Mouse (Mus musculus): ENCODE results near the gene Gm10775. TPM values are rescaled to one million over a fixed set of nuclear protein-coding genes. Genes with fewer than 3 reads are reported as not detected.

Gm10775 gene
- polyA plus RNA-seq, 1 experiment from 2014 or later = not detected

DNA sequence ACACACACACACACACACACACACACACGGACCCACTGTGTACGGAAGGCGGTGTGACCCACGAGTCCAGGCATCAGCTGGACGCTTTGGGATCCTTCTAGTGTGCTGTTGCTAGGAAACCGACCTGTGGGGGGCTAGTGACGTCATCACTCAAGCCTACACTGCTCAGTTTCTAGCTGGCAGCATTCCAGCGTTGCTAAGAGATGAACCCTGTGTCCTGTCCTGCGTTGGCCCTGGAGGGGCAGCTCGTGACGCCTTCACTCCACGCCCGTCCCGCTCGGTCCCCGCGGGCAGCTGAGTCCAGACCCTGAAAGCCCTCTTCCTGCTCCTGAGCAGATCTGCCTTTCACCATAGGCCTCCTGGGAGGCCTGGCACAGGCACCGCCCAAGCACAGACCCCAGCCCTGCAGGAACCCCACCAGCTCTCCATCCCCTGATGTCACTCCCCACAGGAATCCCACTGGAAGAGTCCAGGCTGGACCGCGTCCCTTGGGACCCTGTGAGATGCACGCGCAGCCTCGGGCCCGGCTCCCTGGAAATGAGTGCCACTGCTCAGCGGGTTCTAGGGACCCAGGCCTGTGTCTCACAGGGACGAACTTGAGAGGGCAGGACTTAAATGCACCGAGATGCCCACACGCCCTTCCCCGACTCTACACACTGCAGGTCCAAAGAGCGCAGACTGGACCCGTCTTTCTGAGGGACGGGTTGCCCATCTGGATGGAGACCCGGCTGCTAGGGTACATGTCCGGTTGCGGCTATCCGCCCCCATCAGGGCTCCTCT, 974 bp upstream of the Gm10775 start:
- 33% methylated on average over 36 of the region's 36 CpGs for WGBS
- no peaks in the 10 kb centered on the region for H3K4me1 ChIP-seq (ENCODE audit: insufficient read depth, low read length)
- peak; percentile 66 for ATAC-seq (ENCODE audit: low FRiP score, low TSS enrichment)

DNA sequence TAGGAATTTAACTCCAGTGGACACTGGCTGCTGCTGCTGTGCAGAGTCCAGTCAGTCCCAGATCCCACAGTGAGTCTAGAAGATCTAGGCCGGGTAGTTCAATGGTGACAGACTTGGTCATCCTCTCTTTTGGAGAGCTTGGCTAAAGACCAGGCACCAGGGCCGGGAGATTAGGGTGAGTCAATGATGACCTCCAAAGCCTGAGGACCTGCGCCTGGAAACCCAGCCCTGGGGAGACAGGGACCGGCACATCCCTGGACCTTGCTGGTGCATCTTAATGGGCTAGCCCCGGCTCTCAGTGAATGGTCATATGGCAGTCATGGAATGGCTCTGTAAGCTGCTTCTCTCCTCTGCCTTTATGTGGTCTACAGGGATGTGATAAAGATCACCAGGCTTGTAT, 2.7 kb downstream of the Gm10775 start:
- Histone ChIP-seq H3K9ac (replicated peaks; ENCODE audit: low read length) (no peak overlapping the region), H3K4me3 (ENCODE audit: low read length) (no peak overlapping the region), H3K4me1 (ENCODE audit: insufficient read depth, low read length) (no peaks in the 10 kb centered on the region), H3K9me3 (ENCODE audit: low read length) (peaks cover 82% of the 10 kb centered on the region), H3K27me3 (ENCODE audit: insufficient read depth, low read length) (no peaks in the 10 kb centered on the region), H3K4me2 (replicated peaks; ENCODE audit: low read depth, low read length) (no peak overlapping the region), H3K36me3 (ENCODE audit: insufficient read depth, low read length) (peaks cover 48% of the 10 kb centered on the region), H3K27ac (ENCODE audit: low read length) (no peak overlapping the region)
- no peak for ATAC-seq (ENCODE audit: low FRiP score, low TSS enrichment)
- 97% methylated on average over 5 of the region's 5 CpGs for WGBS

More for the DNA sequence above, 974 bp upstream of the Gm10775 start:
- H3K27me3 ChIP-seq (ENCODE audit: insufficient read depth, low read length) = no peaks in the 10 kb centered on the region
- no peak overlapping the region for H3K27ac ChIP-seq (ENCODE audit: low read length)
- H3K4me2 ChIP-seq (replicated peaks; ENCODE audit: low read depth, low read length) = peak overlapping the region; percentile 44
- H3K4me3 ChIP-seq (ENCODE audit: low read length) = peak overlapping the region; percentile 22
- H3K9me3 ChIP-seq (ENCODE audit: low read length) = peaks cover 72% of the 10 kb centered on the region
- peaks cover 32% of the 10 kb centered on the region for H3K36me3 ChIP-seq (ENCODE audit: insufficient read depth, low read length)
- no peak overlapping the region for H3K9ac ChIP-seq (replicated peaks; ENCODE audit: low read length)

DNA sequence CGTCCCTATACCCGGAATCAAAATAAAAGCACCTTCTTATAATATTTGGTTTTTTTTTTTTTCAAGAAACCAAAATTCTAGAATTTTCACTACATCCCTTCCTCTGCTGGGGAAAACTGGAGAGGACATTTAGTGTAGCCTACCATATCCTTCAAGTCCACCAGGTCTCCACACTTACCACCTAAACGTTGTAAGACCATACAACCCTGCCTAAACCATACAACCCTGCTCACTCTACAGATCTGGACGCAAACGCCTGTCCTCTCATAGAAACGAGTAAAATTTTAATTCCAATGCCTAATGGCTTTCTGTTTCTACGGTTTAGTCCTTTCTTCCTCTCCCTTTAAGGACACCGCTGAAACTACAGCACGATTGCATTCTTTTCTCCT, 18.6 kb downstream of the Gm10775 start:
- peak overlapping the region; percentile 83 for H3K9ac ChIP-seq (replicated peaks; ENCODE audit: low read length)
- H3K27me3 ChIP-seq (ENCODE audit: insufficient read depth, low read length) = no peaks in the 10 kb centered on the region
- H3K27ac ChIP-seq (ENCODE audit: low read length) = peak overlapping the region; percentile 95
- 6% methylated on average over 9 of the region's 9 CpGs for WGBS
- H3K4me1 ChIP-seq (ENCODE audit: insufficient read depth, low read length) = peaks cover 5% of the 10 kb centered on the region
- H3K4me2 ChIP-seq (replicated peaks; ENCODE audit: low read depth, low read length) = peak overlapping the region; percentile 64
- peak; percentile 50 for ATAC-seq (ENCODE audit: low FRiP score, low TSS enrichment)
- H3K4me3 ChIP-seq (ENCODE audit: low read length) = peak overlapping the region; percentile 82
- peaks cover 31% of the 10 kb centered on the region; the same call in 1 of the 2 replicates for H3K36me3 ChIP-seq (ENCODE audit: insufficient read depth, low read length)
- H3K9me3 ChIP-seq (ENCODE audit: low read length) = peaks cover 32% of the 10 kb centered on the region

DNA sequence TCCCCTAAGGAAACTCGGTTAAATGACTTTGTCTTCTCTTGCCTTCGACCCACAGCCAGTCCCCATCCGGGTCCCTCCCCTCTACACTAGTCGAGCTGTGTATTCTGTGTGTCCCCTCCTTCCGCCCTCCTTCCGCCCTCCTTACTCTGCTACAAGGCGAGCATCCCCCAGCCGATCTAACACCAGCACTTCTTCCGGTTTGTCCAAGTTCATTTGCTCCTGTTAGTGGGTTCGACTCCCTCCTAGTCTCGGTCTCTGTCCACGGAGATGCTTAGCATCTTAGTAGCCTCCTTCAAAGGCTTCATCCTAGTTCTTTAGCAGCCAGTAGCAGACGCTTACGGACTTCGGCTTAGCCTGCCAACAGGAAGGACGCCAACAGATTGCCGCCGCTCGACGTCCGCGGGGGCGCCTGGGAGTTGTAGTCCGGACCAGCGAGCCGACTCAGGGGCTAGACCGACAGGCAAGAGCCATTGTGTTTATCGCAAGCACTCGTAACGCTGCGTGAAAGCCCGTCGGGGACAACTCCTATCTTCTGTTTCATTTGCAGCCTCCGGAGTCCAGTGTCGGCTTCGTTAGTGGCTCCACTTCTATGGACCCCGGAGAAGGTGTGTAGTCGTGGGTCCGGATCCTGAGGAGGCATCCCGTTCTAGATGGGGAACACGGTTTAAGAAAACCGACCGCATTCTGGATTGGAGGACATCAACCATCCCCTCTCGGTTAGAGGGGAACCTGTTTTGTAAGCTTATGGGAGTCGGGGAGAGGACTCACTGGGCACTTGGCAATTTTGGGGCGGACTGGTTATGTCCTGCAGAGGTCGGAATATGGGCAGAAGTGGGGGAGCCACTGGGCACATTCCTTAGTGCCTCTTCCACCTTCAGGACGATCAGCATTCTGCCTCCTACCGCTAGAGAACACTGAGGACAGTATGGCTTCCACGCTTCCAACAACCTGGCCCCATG, 19.3 kb downstream of the Gm10775 start, which contains the start of gene Zfp369:
Zfp369 (plus strand) TSS at position 432 of the 959 bp plus-strand sequence.
- under 1% methylated on average over 50 of the region's 50 CpGs for WGBS

DNA sequence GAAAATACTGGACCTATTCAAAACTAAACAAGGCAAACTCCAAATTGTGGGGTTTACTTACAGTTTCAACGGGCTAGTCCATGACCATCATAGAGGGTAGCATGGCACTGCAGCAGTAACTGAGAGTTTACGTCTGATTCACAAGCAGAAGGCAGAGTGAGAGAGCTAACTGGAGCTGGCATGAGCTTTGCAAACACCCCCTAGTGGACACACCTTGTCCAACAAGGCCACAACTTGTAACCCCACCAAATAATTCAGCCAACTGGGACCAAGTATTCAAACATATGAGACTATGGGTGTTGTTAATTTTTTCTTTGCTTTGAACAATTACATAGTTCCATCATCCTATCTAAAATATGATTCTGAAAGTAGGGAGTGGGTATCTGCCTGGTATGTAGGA, 27.4 kb downstream of the Gm10775 start:
- H3K4me3 ChIP-seq (ENCODE audit: low read length) = no peak overlapping the region
- H3K4me1 ChIP-seq (ENCODE audit: insufficient read depth, low read length) = no peaks in the 10 kb centered on the region
- 94% methylated on average over 2 of the region's 2 CpGs for WGBS
- no peak overlapping the region for H3K4me2 ChIP-seq (replicated peaks; ENCODE audit: low read depth, low read length)
- no peaks in the 10 kb centered on the region for H3K27me3 ChIP-seq (ENCODE audit: insufficient read depth, low read length)
- peaks cover 60% of the 10 kb centered on the region for H3K9me3 ChIP-seq (ENCODE audit: low read length)
- ATAC-seq (ENCODE audit: low FRiP score, low TSS enrichment) = no peak
- H3K36me3 ChIP-seq (ENCODE audit: insufficient read depth, low read length) = peaks cover 68% of the 10 kb centered on the region
- no peak overlapping the region for H3K9ac ChIP-seq (replicated peaks; ENCODE audit: low read length)
- H3K27ac ChIP-seq (ENCODE audit: low read length) = no peak overlapping the region

More for the DNA sequence above, 19.3 kb downstream of the Gm10775 start, which contains the start of gene Zfp369:
- Histone ChIP-seq H3K9me3 (ENCODE audit: low read length) (peaks cover 26% of the 10 kb centered on the region), H3K9ac (replicated peaks; ENCODE audit: low read length) (peak within 1 kb of the TSS; percentile 83), H3K4me1 (ENCODE audit: insufficient read depth, low read length) (peaks cover 5% of the 10 kb centered on the region), H3K36me3 (ENCODE audit: insufficient read depth, low read length) (peaks cover 28% of the 10 kb centered on the region; the same call in 1 of the 2 replicates), H3K27me3 (ENCODE audit: insufficient read depth, low read length) (no peaks in the 10 kb centered on the region), H3K4me2 (replicated peaks; ENCODE audit: low read depth, low read length) (peak within 1 kb of the TSS; percentile 64), H3K4me3 (ENCODE audit: low read length) (peak within 1 kb of the TSS; percentile 82), H3K27ac (ENCODE audit: low read length) (peak within 1 kb of the TSS; percentile 95)
- peak; percentile 99 for ATAC-seq (ENCODE audit: low FRiP score, low TSS enrichment)

DNA sequence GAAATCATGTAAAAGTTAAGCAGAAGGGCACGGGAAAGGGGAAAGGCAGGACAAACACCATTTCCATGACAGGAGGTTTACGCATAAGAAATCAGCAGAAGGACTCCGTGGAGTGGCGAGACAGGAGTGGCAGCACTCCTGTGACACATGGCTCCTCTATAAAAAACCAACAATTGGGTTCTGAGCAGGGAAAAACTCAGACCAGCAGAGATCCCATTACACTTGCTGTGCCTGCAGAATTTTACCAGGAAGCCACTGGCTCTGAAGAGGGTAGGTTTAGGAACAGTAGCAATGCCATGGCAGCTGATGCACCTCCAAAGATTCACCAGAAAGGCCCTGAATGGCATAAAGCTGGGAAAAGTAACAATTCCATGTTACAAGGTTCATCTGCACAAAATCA, 37.0 kb downstream of the Gm10775 start:
- H3K4me2 ChIP-seq (replicated peaks; ENCODE audit: low read depth, low read length) = no peak overlapping the region
- peaks cover 67% of the 10 kb centered on the region for H3K36me3 ChIP-seq (ENCODE audit: insufficient read depth, low read length)
- WGBS = 96% methylated on average over 4 of the region's 4 CpGs
- H3K27me3 ChIP-seq (ENCODE audit: insufficient read depth, low read length) = no peaks in the 10 kb centered on the region
- no peak overlapping the region for H3K9ac ChIP-seq (replicated peaks; ENCODE audit: low read length)
- no peak for ATAC-seq (ENCODE audit: low FRiP score, low TSS enrichment)
- H3K4me1 ChIP-seq (ENCODE audit: insufficient read depth, low read length) = no peaks in the 10 kb centered on the region
- H3K4me3 ChIP-seq (ENCODE audit: low read length) = no peak overlapping the region
- H3K9me3 ChIP-seq (ENCODE audit: low read length) = peaks cover 63% of the 10 kb centered on the region
- H3K27ac ChIP-seq (ENCODE audit: low read length) = no peak overlapping the region

Other genes with a start within 250 kb of the Gm10775 start
- gene Spata31d1c, start 226.5 kb upstream of the Gm10775 start, polyA plus RNA-seq (2015; fragmentation: Nextera tagmentation; extraction: Ambion mirVana) = not detected in 2 replicates
- not detected in 2 replicates for gene Prss47, start 206.8 kb upstream of the Gm10775 start, polyA plus RNA-seq (2015; fragmentation: Nextera tagmentation; extraction: Ambion mirVana)
- 53.2 and 57.9 TPM in 2 replicates for gene Mfsd14b, start 146.6 kb upstream of the Gm10775 start, polyA plus RNA-seq (2015; fragmentation: Nextera tagmentation; extraction: Ambion mirVana)
- gene Olfr465-ps1, start 121.5 kb upstream of the Gm10775 start, polyA plus RNA-seq (2015; fragmentation: Nextera tagmentation; extraction: Ambion mirVana) = not detected in 2 replicates
- not detected in 2 replicates for gene Olfr466, start 109.3 kb upstream of the Gm10775 start, polyA plus RNA-seq (2015; fragmentation: Nextera tagmentation; extraction: Ambion mirVana)
- gene Nlrp4f, start 53.6 kb upstream of the Gm10775 start, polyA plus RNA-seq (2015; fragmentation: Nextera tagmentation; extraction: Ambion mirVana) = 0.10 TPM in 1 of 2 replicates, not detected in the other
- gene Zfp369, start 19.3 kb downstream of the Gm10775 start, polyA plus RNA-seq (2015; fragmentation: Nextera tagmentation; extraction: Ambion mirVana) = 9.2 and 11.5 TPM in 2 replicates

All from kidney, embryonic 16.5 days (tissue).